Mouse (Mus musculus) hematopoietic multipotent progenitor cell, adult 10-12 weeks (in vitro differentiated cells): Measurements from ENCODE around the gene Cdkn2b. TPM values are rescaled to one million over a fixed set of nuclear protein-coding genes. Genes with fewer than 3 reads are reported as not detected.

Experiments used
- polyA plus RNA-seq: library from polyadenylated mRNA; stranded (reverse); fragments of >175 nt; gene quantifications from 2 replicates; pipeline ENCODE4 v1.2.3, GENCODE M21; 2012; ENCODE audit warnings: low replicate concordance

Cdkn2b gene
- 0.85 and 2.6 TPM in 2 replicates for polyA plus RNA-seq

DNA sequence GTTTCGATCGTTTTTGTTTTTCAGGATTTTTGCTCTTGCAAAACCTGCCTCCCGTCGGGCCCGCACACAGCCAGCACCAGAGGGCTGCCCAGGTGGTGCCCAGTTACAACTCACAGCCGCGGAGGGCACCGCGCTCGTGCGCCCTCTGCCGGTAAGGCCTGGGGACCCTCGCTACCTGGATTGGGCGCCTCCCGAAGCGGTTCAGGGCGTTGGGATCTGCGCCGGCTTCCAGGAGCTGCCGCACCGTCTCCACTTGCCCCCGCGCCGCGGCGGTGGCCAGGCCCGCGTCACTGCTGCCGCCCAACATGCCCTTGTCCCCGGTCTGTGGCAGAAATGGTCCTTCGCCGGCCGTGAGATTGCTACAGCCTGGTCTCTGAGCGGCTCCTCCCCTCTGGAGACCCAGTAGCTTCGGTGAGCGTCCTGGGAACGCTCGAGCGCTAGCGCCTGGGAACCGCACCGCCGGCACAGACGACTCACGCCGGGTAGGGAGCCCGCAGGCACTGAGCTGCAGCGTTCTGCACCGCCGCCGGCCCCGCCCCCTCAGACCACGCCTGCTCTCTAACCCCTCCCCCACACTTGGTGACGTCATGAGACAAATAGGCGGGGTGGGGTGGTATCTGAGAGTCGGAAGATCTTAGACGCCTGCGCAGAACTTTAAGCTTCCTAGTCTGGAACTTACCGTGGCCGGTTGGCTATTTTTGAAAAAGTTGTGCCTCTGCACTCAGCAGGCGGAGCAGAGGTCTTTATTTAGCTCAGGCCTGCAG, at the start of gene Cdkn2b:
Cdkn2b (minus strand) TSS at position 549 of the 764 bp plus-strand sequence.

DNA sequence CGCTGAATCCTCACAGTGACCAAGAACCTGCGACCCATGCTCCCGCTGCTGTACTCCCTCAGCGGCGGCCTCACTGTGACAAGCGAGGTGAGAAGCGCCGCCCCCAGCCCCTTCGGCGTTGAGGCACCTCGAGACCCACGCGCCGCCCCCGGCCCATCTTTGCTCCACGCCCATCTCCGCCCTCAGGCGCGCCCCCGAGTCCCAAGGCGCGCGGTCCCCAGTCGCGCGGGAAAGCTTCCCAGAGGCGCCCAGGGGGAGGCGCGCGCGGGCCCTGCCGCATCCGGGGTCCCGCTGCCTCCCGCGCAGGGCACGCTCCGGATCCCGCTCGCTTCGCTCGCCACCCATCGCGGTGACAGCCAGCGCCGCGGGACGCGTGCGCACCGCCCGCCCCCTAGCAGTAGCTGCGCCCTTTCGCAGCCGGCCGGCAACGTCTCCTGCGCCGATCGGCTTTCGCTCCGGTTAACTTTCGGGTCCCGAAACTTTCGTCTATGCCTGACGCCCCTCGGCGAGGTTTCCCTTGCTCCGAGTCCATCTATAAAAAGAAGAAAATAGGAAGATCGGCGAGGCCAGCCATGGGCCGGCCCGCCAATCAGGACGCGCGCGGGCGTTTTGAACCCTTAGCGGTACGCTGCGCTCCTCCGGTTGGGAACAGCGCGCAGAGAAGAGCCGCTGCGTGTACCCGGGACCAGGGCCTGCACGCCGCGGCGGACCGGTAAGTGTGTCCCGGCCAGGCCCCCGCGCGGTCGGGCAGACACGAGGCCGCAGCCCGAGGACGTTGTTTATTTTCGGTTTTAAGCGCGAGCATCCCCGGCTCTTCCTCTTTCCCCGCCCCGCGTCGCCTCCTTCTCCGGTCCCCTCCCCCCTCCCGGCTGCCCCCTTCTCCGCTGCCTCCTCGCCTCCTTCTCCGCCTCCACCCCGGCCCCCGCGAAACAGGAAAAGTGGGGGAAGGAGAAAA, 16.1 kb downstream of the Cdkn2b start, which contains the start of gene Cdkn2a:
Cdkn2a (minus strand) TSS at position 168 of the 955 bp plus-strand sequence.

Other genes starting within 250 kb of the Cdkn2b start
- gene Mtap, start 173.9 kb downstream of the Cdkn2b start, polyA plus RNA-seq, result 2.6 and 4.4 TPM in 2 replicates
- gene Cdkn2a, start 16.4 kb downstream of the Cdkn2b start, polyA plus RNA-seq, result 3.2 and 3.4 TPM in 2 replicates